Mouse (Mus musculus) heart, postnatal 14 days (tissue): ENCODE results near the gene Snx18. TPM values are rescaled to one million over a fixed set of nuclear protein-coding genes. Genes with fewer than 3 reads are reported as not detected.

Source experiments
- DNase-seq, 2 experiments: peaks; one replicate each; pipeline ENCODE4 v3.0.0; 2021 to 2022
- intact Hi-C: fragments of 180-260 bp; cut with DNase I; formaldehyde crosslinking; loops from one replicate; pipeline ENCODE4 v1.15.1; 2025
- total RNA-seq, 2 experiments: library from RNA; stranded (reverse); gene quantifications; 2 replicates each; pipeline ENCODE4 v1.2.3; 2021

Gene Snx18
- total RNA-seq, 2 experiments from 2014 or later = 28.4 to 28.7 TPM

DNA sequence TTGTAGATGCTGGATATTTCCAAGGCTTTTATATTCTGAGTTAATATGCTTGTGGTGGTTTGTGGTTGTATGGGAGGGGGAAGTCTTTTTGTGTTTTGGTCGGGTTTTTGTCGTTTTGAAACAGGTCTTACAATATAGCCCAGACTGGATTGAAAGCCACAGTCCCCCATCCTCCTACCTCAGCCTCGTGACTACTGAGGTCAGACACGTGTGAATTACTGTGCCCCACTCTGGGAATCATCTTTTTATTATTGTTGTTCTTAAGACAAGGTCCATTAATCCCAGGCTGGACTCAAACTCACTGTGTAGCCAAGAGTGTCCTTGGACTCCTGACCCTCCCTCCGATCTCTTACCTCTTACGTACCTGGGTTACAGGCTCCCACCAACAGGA is 38.0 kb downstream of the Snx18 start:
- intact Hi-C loops = loop anchor here (5.0 kb wide), 1 partner anchor 37 kb away; the partner anchor contains the start of gene Snx18
- DNase-seq = no peak

DNA sequence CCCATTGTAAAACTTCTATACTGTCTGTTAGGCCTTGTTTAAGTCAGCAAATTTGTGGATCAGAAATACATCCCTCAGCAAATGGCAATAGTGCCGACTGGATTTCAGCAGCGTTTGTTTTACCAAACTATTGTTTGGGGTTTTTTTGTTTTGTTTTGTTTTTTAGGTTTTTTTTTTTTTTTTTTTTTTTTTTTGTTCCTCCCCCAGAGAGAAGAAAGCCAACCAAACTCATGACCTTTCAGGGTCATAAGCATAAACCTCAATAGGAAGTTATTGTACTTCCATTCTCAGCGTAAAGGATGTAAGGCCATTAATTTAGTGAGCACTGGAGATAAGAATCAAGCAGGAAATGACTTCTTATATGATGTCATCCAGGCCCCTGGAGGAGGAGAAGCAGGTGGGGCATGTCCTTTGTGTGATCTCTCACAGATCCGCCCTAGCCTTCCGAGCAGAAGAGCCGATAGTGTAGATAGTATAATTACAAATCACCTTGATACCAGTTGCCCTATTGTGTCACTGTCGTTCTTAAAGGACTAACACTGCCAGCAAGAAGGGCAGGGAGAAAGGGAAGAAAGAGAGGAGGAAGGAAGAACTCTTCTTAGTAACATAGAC is 38.5 kb downstream of the Snx18 start:
- intact Hi-C loops = loop anchor here (5.0 kb wide), 1 partner anchor 37 kb away; the partner anchor contains the start of gene Snx18
- DNase-seq = no peak

GRCm38 (mm10) chr13:113574232-113574631 is 44.1 kb downstream of the Snx18 start:
- DNase-seq = no peak
- intact Hi-C loops = no loop called here

- DNase-seq = no peak
- intact Hi-C loops = no loop called here
Observed at GRCm38 (mm10) chr13:113573377-113573776, 45.0 kb downstream of the Snx18 start.

GRCm38 (mm10) chr13:113572046-113572686 is 46.2 kb downstream of the Snx18 start:
- intact Hi-C loops = no loop called here
- DNase-seq = peak; percentile 54 to 58

DNA sequence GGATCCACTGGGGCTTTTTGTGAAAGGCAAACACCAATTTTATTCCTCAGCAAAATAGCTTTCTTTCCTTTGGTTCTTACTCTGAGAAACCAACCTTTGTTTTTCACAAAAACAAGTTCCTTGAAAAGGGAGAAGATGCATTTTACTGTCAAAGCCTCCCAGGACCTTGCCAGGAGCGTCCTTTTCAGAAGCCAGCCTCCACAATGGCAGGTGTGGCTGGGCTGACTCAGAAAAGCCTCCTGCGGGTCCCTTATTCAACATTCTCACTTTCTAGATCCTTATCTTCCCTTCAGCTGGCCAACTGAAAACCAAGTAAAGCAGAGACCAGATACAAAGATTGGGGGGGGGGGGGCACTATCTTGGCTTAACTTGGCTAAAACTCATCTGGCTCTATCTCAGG is 48.8 kb downstream of the Snx18 start:
- no peak for DNase-seq
- intact Hi-C loops = no loop called here

GRCm38 (mm10) chr13:113566951-113567350 is 51.4 kb downstream of the Snx18 start:
- intact Hi-C loops = no loop called here
- DNase-seq = no peak

DNA sequence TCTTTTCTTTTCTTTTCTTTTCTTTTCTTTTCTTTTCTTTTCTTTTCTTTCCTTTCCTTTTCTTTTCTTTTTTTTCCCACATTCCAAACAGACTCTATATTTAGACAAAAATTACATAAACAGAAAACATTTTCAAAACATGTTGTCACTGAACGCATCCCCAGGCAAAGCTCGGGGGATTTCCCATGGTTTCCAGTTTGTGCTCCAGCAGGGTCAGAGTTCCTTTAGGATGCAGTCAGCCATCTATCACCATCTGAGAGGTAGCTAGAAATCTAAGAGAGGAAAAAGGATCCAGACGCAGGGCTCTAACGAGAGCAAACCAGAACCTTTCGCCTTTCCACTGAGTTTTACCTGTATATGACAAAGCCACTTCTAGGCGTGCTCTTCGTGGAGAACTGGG is 52.0 kb downstream of the Snx18 start:
- DNase-seq = no peak

GRCm38 (mm10) chr13:113559646-113560045 is 58.7 kb downstream of the Snx18 start:
- DNase-seq = no peak
- intact Hi-C loops = loop anchor here (10.0 kb wide), 1 partner anchor 55 kb away; the partner anchor contains the start of gene Snx18

More for the DNA sequence above, 52.0 kb downstream of the Snx18 start:
- intact Hi-C loops = no loop called here

GRCm38 (mm10) chr13:113556538-113556937 is 61.8 kb downstream of the Snx18 start:
- no peak for DNase-seq
- intact Hi-C loops = loop anchor here (10.0 kb wide), 1 partner anchor 58 kb away; the partner anchor contains the start of gene Snx18

DNA sequence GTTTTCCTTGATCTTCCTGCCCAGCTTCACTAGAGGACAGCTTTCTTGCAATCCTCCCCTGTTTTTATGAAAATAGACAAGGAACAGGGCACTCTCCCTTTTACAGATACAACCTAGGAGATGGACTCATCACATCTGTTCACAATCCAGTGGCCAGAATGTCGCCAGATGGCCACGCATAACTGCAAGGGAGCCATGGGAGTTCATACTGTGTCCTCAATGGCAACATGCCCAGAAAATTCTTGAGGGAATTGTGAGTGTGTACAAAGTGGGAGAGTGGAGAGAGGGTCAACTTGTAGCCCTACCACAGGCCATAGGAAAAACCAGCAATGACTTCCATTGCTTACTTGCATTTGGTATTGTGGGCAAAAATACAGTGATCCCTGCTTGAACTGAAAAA is 63.1 kb downstream of the Snx18 start:
- intact Hi-C loops = loop anchor here (10.0 kb wide), 1 partner anchor 60 kb away; the partner anchor contains the start of gene Snx18
- DNase-seq = peak; percentile 57 to 75

DNA sequence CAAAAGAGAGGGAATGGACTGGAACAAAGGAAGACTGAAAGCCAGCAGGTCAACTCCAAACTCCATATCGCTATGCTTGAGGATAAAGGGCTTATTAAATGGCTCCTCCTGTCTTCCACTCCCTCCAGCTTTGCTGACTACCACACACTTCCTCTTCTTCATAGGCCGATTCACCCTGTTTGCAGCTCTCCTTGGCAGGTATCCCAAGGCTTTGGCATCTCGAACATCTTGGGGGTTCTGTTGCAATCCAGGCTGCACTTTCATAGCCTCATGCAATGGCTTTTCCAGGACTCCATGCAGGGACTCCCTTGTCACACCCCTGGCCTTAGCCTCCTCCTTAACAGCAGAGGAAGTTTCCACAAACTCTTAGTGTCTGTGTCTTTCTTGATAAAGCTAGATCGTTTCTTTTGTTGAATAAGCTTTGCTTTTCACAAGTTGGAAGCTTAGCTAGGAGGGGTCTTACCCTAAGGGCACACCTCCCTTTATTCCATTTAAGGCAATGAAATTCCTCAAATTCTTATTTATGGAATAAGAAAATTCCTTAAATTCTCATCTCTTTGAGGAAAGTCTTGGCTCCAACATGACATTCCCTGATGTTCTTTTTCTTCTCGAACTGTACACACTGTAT is 64.6 kb downstream of the Snx18 start:
- intact Hi-C loops = loop anchor here (10.0 kb wide), 1 partner anchor 61 kb away; the partner anchor contains the start of gene Snx18
- peak in 1 of 2 experiments; percentile 25 for DNase-seq

GRCm38 (mm10) chr13:113552341-113552740 is 66.0 kb downstream of the Snx18 start:
- DNase-seq = no peak
- intact Hi-C loops = loop anchor here (10.0 kb wide), 1 partner anchor 62 kb away; the partner anchor contains the start of gene Snx18

DNA sequence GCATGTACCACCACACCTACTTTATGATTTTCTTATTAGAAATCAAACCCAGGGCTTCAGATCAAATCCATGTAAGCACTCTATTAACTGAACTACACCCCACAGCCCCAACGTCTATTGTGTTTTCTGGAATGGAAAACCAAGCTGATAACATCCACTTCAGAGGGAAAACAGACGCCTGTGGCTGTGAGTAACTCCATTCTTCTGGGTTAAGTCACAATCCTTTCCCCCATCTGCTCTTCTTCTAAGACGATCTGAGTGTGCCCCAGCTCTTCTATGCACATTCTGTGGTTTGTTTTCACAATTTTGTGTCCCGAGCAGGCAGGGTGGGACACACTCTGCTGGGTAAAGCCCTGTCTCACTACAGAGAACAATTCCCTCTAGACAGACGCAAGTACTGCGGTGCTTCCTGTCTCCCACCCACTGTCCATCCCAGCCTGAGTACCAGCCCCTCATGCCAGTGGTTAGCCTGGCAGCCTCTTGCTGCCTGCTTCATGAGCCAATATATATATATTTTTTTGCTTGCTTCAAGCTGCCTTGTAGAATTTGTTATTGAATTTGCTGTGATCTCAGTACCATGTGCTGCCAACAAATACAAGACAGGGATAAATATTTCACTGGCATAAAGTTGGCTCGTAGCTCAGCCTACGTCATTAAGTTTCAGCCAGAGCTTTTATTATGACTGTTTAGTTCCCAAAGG is 67.3 kb downstream of the Snx18 start:
- intact Hi-C loops = loop anchor here (10.0 kb wide), 1 partner anchor 64 kb away; the partner anchor contains the start of gene Snx18
- DNase-seq = peak; percentile 15 to 49

DNA sequence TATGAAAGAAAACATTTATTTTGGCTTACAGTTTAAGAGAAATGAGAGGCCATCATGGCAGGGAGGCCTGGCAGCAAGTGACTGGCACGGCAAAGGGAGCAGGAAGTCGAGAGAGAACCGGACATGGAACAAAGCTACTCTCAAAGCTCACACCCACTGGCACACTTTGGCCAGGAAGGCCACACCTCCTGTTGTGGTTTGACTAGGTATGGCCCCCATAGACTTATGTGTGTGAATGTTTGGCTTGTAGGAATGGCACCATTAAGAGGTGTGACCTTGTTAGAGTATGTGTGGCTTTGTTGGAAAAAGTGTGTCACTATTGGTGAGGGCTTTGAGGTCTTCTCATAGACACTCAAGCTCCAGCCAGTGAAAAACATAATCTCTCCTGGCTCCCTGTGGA is 69.3 kb downstream of the Snx18 start:
- intact Hi-C loops = no loop called here
- no peak for DNase-seq

DNA sequence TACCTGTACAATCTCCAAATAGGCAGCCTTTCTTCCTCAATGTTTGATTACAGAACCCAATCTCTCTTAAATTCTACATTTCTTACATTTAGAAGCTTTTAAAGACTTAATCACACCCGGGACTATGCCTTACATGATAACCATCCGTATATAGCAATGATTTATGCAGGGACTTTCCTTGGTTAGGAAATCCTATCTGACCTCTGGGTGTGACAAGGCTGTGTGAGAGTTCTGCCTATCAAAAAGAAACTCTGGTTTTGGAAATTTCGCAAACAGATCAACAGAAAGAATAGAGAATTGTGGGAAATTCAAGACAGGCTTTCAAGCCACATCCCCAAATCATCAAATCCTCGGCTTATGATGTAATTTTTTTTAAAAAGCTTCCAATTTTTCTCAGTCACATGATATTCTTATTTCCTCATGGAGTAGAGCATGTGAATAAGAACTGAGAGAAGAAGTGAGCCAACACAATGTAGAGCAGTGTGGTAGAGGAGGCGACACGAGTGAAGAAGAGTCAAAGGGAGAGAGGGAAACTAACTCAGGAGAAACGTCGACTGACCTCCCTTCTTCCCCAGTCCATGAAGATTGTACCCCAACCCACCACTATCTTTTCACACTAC is 70.4 kb downstream of the Snx18 start:
- intact Hi-C loops = no loop called here
- no peak for DNase-seq

DNA sequence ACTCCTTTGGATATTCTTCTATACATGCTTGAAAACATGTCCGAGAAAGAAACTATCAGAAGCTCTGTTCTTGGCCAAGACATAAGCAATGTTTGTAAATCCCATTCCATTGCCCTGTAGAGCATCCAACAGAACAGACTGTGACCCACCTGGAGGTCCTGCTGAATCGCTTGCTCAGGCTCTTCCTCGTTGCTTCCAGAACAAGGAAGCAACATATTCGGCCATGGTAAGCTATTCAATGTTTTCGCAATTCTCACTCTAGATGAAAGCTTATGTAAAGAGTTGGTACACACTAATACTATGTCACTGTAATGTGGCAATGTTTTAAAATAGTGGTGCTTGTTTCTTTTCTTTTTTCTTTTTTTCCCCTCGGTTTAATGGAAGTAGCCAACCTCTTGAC is 76.0 kb downstream of the Snx18 start:
- intact Hi-C loops = no loop called here
- DNase-seq = no peak
